Mouse (Mus musculus) kidney, postnatal 14 days (tissue): ENCODE data around the gene Inha.

ENCODE experiments used
- DNase-seq: peaks from one replicate; pipeline ENCODE4 v3.0.0; 2022; ENCODE audit warnings: mixed read lengths

Inha gene

DNA sequence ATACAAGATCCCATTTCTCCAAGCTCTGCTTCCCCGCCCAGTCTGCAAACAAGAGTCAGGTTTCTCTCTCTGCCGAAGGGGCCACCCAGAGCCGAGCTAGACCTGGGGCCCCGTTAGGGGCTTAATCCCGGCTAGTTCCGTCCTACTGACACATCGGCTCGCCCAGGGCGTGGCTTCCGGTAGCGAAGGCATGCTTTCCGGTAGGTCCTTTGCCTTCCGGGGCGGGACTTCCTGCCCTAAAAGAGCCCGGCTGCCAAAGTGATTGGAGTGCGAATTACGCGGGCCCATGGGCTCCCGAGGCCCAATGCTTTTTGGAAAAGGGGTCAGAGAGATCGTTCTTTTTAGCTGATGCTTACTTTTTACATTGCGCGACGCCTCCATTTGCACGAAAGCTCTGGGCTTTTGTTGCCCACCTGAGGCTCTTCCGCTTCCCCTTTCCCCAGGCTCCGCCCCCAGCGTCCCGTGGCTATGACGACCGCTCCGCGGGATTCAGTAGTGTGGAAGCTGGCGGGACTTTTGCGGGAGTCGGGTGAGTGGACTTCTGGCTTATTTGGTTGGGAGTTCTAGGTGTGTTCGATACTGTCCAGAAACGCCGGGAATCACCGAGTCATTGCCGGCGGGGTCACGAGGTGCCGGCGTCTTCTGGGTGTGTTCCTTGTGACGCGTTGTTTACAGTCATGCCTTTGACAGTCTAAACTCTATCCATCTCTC, 14.6 kb downstream of the Inha start, which contains the start of gene Stk11ip:
Gene Stk11ip (plus strand): TSS at position 209 of the 711 bp plus-strand sequence.
- DNase-seq, result peak; percentile 95

DNA sequence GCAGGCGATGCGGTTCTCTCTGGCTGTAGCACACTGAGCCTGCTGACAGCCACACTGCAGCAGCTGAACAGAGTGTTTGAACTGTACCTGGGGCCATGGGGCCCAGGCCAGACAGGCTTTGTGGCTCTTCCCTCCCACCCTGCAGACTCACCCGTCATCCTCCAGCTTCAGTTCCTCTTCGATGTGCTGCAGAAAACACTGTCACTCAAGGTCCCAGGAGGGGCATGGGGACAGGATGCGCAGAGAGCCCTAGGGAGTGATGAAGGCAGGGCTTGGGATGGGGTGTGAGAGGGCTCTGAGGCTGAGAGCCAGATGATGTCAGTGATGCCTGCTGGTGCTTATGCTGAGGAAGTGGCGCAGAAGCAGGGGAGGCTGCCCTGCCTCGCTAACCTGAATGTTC, 17.8 kb downstream of the Inha start:
- no peak for DNase-seq

DNA sequence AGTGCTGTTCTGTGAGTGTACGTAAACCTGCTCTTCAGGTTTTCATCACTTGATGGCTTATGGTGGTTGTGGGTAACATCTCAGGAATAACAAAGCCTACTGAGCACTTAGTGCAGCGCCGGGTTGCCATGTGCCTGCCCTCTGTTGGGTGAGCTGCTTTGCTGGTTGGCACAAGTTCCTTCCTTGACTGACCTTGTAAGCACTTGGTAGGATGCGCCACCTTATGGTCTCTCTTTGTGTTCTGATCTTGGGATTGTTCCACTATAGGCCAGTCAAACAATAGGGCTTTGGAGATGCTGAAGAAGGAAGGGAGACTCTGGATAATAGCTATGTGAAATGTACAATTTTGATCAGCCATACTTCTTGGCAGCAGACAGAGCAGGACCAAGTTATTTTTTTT, 23.7 kb downstream of the Inha start:
- DNase-seq, result no peak

DNA sequence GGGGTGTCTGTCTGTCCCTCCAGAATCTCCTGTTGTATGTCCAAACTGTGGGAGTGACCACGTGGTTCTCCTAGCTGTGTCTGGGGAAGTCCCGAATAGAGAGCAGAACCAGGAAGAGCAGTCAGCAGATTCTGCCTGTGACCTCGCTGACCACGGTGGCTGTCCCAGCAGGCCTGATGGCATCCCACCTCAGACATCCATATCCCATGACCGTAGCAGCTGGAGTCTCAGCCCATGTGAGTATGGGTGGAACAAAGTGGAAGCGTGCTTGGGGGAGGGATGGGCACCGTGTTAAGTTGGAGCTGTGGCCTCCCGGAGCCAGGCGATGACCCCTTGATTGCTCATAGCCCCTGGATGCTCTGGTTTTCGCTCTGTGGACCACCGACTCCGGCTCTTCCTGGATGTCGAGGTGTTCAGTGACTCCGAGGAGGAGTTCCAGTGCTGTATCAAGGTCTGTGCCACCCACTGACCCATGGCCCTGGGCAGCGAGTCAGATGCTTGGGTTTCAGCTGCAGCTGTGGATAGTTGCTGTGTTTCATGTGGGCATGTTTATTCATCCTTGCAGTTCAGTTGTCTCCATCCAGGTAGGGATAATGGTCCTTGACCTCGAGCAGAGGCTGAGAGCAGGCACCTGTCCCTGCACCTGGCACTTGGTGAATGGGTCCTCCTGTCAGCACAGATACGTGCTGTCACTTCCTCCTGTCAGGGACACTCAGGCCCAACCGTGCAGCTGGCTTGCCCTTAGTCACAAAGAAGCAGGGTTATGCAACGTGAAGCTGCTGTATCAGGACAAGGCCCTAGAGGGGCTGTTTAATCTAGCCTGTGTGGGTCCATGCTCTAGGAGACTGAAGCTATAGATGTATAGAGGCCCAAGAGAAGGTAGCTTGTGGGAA, 25.6 kb downstream of the Inha start:
- no peak for DNase-seq

DNA sequence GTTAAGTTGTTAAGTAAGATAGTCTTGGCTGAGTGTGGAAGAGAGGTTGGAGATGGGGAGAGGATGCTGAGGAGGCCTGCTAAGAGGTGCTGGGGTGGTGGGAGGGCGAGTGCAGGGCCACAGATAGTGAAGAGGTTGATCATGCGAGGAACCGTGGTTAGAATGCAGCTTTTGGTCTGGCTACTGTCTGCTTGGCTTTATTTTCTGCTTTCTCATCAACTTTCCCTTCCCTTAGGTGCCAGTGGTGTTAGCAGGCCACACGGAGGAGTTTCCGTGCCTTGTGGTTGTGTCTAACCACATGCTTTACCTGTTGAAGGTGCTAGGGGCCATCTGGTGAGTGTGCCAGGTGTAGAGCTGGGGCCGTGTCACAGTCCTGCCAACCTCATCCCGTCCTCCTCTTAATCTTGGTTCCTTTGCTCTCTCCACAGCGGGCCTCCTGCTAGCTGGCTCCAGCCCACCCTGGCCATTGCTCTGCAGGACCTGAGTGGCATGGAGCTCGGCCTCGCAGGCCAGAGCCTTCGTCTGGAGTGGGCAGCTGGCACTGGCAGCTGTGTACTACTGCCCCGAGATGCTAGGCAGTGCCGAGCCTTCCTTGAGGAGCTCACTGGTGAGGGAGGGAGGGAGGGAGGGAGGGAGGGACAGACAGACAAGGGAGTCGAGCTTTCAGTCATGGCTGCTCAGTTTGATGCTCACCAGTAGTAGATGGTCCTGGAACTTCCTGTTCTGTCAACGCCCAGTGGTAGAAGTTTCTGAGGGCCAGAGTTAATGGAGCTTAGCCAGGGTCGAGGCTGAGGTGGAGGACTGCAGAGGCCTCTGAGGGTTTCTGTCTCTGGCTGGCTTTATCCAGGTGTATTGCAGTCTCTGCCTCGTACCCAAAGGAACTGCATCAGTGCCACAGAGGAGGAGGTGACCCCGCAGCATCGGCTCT, 26.7 kb downstream of the Inha start:
- DNase-seq, result no peak

DNA sequence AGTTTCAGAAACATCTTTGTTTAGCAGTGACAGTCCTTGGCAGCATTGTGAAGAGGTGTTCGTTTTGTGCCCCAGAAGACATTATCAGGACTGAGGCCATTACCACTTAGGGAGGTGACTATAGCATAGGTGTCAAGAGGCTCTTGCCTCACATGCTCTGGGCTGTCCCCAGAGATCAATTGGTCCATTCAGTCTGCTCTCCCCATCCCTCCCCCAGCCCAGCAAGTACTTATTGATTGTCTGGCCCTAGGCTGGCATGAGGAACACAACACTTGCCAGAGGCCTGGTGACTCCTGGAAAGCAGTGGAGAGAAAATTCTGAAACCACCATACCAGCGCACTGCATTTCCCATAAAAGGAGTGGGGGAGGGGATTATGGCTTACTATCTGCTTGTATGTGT, 30.7 kb downstream of the Inha start:
- DNase-seq, result no peak

DNA sequence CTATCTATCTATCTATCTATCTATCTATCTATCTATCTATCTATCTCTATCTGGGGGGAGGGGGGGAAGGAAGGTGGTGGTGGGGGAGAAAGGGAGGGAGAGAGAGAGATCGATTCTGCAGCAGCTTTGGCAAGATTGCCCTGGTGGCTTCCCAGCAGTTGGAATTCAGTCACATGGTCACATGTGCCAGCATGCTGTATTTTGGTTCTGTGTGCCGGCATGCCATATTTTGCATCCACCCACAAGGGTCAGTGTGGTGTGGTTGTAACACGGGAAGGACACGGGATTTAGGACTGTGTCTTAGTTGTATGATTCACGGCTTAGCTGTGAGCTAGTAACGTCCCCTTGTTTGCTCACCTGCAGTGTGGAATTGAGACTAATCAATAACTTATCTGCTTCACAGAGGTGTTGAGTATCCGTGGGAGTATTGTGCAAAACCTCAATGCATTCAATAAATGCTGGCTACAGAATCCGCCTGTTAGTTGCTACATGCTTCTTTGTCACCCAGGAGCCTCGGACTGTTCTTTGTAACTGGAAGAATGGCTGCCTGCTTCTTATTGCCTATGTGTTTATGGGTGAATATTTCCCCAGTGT, 31.8 kb downstream of the Inha start:
- no peak for DNase-seq

DNA sequence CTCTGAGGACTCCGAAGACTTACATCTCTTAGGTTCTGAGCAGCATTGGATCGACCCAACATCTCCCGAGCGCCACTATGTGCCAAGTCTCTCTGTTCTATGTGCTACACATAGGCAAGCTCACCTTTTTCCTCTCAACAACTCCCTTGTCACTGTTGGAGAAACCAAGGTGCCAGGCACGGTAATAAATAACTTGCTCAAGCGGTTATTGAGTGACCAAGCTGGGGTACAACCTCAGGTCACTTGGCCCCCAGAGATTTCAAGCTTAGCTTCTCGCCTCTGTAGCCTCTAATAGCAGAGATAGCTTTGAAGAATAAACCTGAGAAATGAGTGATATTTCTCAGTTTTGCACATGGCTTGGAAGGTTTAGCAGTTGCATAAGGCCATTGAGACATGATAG, 34.6 kb downstream of the Inha start:
- no peak for DNase-seq

DNA sequence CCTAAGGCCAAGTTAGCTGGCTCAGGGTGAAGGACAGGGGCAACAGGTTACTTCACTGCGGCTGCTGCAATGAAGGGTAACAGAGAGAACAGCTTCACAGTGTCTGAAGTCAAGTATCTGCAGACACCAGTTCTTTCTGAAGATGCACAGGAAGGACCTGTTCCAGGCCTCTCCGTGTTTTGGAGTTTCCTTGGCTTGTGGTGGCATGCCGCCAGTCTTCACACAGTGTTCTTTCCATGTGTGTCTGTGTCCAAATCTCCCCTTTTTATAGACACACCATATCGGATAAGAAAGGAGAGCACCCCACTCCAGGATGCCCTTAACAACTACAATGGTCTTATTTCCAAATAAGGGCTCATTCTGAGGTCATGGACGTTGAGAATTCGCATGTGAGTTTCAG, 37.5 kb downstream of the Inha start:
- DNase-seq, result no peak

DNA sequence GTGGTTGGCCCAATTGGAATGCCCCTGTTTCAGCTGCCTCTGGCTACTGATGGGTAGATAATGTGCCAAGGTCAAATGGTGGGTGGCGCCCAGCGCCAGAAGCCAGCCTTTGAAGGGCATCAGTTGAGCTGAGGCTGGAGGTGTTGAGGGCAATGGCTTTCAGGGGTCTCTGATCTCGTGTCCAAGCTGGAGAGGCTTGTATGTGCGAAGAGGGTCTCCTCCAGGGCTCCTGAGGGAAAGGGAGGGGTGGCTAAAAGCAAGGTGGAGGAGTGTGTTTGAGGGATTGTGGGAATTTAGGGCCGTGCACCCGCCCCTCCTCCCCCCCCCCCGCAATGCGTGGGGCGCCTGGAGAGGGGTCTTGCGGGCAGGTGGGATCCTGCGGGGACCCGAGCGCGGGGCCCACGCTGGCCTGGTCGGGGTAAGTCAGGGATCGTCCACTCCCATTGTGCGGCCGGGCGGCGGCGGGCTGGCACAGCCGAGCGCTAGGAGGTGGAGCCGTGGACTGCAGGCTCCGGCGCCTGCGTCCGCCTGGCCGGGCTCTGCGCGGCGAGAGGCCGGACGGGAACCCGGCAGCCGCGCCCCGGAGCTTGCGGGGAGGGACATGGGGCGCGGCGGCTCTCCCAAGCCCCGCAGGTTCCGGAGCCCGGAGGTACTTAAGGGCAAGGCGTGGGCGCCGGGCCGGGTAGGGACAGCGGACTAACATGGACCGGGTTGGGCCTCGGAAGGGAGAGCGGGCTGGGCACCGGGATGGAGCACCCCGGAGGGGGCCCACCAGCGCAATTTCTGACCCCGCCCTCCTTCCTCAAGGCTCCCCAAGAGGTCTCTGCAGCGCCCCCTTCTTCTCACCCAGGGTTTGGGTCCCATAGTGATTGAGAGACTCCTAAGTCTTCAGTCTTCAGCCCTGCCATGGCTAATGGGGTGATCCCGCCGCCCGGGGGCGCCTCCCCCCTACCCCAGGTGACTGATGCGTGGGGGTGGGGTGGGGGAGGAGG, 39.4 kb downstream of the Inha start, which contains the start of gene Slc4a3:
Gene Slc4a3 (plus strand): TSS at position 302 of the 992 bp plus-strand sequence.
- peak; percentile 77 for DNase-seq

DNA sequence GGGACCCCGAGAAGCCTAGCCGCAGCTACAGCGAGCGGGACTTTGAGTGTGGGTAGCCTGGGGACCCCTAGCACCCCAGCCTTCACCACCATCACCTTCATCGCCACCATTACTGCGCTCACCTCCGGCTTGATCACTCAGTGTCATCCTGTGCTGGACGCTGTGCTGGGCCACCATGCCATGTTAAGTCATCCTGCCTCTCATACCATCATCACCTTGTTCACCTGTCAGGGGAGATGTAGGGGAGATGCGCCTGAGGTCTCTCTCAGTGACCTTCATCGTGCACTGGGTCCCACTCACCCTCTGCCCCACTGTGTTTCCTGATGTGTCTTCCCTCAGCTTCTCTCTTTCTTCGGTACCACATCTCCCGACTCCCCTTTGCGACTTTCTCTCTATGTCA, 40.5 kb downstream of the Inha start:
- no peak for DNase-seq

DNA sequence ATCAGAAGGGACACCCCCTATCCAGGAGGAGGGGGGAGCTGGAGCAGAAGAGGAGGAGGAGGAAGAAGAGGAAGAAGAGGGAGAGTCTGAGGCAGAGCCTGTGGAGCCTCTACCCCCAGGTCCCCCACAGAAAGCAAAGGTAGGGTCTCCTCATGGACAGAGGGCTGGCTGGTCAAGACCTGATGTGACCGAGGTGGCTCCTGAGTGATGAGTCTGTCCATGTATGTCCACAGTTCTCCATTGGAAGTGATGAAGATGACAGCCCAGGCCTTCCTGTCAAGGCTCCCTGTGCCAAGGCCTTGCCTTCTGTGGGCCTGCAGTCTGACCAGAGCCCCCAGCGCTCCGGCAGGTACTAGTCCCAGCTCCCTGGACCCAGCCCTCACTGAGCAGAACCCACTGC, 41.2 kb downstream of the Inha start:
- DNase-seq, result no peak

DNA sequence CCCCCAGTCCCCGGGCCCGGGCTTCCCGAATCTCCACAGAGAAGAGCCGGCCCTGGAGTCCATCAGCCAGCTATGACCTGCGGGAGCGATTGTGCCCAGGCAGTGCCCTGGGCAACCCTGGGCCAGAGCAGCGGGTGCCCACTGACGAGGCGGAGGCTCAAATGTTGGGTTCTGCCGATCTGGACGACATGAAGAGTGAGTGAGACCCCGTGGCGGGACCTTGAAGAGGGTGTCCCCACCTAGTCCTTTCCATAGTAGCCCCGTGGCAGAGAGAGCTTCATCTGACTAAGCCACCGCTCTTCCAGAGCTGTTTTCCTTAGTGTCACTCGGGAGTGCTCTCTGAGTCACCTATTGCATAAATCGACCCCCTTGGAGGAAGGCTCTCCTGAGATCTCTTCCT, 42.0 kb downstream of the Inha start:
- DNase-seq, result no peak

DNA sequence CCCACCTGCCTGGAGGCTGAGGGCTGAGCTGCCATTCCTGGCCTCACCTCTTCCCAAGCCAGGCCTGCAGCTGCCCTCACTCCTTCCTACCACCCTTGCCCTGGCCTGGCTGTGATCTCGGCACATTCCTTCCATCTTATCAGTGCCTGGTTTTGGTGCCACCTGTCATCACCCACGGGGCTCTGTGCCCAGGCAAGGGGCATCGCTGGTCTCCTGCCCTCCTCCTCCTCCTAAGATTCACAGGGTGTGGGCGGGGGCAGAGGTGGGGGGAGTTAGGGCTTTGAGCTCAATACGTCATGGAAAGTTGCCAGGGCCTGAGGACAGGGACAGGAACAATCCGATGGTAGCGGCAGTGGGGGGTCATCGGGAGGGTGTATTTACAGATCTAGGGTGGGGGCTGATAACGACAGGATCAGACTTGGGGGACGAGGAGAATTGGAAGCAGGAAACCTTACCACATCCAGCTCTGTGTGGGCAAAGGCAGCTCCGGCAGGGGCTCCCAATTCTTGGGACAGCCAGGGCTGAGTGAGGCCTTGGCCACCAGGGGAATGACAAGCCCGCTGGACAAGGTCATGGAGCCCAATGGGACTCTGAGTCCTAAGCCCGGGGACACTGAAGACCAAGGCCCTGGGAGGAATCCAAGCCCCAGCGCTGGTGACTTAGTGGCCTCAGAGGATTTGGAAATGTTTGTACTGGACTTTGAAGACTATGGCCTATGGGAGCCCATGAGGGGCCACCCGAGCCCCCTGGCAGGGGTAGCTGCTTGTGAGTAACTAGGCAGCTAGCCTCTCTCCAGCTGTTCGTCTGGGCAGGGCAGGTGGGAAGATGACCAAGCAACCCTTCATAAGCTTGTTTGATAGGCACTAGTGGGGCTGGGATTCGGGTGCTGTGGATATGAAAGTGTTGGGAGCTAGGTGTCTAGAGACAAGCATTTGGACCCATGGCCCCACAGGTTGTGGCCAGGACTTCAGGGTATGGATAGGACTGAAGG, 42.7 kb downstream of the Inha start:
- no peak for DNase-seq

DNA sequence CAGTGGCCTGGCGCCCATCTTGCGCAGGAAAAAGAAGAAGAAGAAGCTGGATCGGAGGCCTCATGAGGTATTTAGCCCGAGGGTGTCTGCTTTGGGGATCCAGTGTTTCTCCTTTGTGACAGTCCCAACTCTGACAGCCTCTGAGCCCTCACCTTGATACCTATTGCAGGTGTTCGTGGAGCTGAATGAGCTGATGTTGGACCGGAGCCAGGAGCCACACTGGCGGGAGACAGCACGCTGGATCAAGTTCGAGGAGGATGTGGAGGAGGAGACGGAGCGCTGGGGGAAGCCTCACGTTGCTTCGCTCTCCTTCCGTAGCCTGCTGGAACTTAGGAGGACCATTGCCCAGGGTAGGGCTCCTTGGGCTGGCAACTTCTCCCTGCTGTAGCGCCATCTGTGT, 43.7 kb downstream of the Inha start:
- no peak for DNase-seq

DNA sequence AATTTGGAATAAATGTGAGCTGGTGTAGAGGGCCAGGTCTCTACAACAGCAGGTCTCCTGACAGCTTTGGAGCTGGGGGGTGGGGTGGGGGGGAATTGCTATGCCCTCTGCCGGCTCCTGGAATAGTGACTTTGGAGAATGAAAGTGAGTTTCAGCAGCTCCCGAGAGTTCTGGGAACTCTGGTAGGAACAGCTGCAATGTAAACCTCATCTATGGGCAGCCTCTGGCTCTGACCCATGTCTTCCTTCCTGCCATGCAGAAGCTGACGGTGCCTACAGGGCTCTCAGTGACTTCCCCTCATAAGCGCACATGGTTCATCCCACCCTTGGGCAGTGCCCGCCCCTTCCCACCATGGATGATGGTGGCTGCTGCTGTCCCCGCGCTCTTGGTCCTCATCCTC, 48.8 kb downstream of the Inha start:
- DNase-seq, result no peak

DNA sequence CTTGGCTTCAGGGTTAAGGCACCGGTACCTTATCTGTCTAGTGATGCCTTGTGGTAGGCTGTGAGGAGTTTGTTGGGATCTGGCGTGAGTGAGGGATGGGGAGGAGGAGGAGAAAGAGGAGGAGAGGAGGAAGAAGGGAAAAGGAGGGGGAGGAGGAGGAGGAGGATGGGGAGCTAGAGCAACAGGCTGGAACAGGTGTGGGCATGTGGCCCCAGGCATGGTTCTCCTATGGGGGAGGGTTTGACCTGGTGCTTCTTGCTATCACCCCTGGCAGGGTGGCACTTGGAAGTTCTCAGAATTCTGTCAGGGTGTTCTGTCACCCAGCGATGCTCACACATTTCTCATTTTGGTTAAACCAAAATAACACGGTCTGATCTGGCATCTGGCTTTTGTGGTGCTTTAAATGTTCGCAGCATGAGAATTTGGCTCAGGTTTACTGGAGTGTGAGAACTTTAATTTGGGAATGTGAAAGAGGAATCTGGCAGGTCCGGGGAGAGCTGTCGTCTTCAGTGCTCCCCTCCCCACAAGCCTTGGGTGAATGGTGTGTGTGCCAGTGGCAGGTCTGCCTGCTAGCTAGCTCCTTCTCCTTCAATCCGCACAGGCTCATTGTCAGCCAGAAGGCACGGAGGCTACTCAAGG, 49.4 kb downstream of the Inha start:
- no peak for DNase-seq

DNA sequence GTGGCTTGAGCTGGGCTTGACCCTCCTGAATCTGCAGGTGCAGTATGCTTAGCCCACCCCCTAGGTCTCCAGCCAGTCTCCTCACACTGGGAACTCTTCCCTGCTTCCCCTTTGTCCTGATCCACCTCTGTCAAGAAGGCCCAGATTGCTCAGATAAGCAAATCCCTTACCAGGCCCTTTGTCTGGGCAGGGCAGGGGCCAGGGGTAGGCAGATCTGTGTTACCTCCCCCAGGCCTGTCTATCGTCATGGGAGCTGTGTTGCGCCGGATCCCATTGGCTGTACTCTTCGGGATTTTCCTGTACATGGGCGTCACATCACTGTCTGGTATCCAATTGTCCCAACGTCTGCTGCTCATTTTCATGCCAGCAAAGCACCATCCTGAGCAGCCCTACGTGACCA, 50.2 kb downstream of the Inha start:
- DNase-seq, result no peak

DNA sequence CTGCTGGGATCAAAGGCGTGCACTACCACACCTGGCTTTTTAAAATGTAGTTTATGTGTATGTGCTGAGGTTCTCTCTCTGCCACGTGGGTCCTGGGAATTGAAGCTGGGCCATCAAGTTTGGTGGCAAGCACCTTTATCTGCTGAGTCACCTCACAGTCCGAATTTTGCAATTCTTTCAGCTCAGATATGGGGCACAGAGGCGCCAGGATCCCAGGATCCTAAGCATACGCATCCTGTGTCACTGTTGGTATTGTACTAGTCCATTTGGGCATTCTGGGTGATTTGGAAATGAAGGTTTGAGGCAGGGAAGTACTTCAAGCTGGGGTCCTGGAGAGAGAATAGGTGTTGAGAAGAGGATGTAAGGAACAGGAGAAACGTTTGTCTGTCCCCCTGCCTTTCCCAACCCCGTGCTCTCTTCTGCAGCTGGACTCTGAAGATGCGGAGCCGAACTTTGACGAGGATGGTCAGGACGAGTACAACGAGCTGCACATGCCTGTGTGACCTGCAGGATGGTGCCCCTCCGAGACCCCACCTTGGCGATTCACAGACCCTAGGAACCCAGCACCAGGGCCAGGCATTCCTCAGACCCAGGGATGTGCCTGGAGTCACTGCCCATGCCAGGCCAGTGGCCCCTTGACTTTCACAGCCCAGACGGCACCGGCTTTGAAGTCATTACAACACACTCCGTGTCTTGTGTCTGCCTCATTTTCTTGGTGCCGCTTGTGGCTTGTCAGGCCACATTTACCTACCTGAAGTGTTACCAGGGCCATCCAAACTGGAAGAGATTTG, 51.7 kb downstream of the Inha start:
- DNase-seq, result no peak
